In genomic region chr12:86983470-86984193, GRCm38 (mm10) we compare ENCODE assay signal across 9 mouse cellular contexts. TPM values are rescaled to one million over a fixed set of nuclear protein-coding genes. Genes with fewer than 3 reads are reported as not detected.
A peak's percentile ranks its signal among the peaks of the same experiment; 100 is the strongest.
DNase-seq lines count a peak whose midpoint lies in the region; ATAC-seq lines count a peak whose summit lies in the region.
"Had no signal": no experiment of that assay in that cellular context is flagged by ENCODE, and none has a peak within 500 bp of the region (broad histone marks: within the 10 kb centered on the region; RNA-seq: fewer than 3 reads in every experiment).

No protein-coding gene starts in this region.

- no peaks in the 10 kb centered on the region for H3K4me1 ChIP-seq in liver, embryonic 11.5 days (replicated peaks; ENCODE audit: control insufficient read depth, insufficient read depth, low read length)
- peaks cover 4% of the 10 kb centered on the region; the same call in 1 of the 2 replicates for H3K4me1 ChIP-seq in neural tube, embryonic 11.5 days (ENCODE audit: control insufficient read depth, insufficient read depth, low read length)

- intact Hi-C loops in heart, postnatal 25 days (cut with DNase I) = loop anchor here (5.0 kb wide), 1 partner anchor 69 kb away; no protein-coding TSS in a partner anchor

- 4% methylated on average over 28 of the region's 28 CpGs for WGBS in liver, embryonic 11.5 days
- WGBS in neural tube, embryonic 11.5 days = 4% methylated on average over 28 of the region's 28 CpGs

- no peaks in the 10 kb centered on the region for H3K9me3 ChIP-seq in liver, embryonic 11.5 days (ENCODE audit: control insufficient read depth, low read length)
- no peaks in the 10 kb centered on the region for H3K9me3 ChIP-seq in neural tube, embryonic 11.5 days (ENCODE audit: control insufficient read depth, low read length)

- H3K4me3 ChIP-seq in liver, embryonic 11.5 days (ENCODE audit: low read depth, low read length) = no peak overlapping the region
- H3K4me3 ChIP-seq in neural tube, embryonic 11.5 days (ENCODE audit: low read depth, low read length) = peak overlapping the region; percentile 6; the same call in 1 of the 2 replicates

- H3K9ac ChIP-seq in liver, embryonic 11.5 days (ENCODE audit: low read depth, low read length) = no peak overlapping the region
- no peak overlapping the region for H3K9ac ChIP-seq in neural tube, embryonic 11.5 days (ENCODE audit: low read length)

- H3K27me3 ChIP-seq in liver, embryonic 11.5 days (replicated peaks; ENCODE audit: control insufficient read depth, insufficient read depth, low read length) = peaks cover 71% of the 10 kb centered on the region
- H3K27me3 ChIP-seq in neural tube, embryonic 11.5 days (ENCODE audit: control insufficient read depth, insufficient read depth, low read length) = peaks cover 41% of the 10 kb centered on the region

- no peak overlapping the region for H3K4me2 ChIP-seq in liver, embryonic 11.5 days
- H3K4me2 ChIP-seq in neural tube, embryonic 11.5 days (ENCODE audit: low read depth) = peak overlapping the region; percentile 41

- ATAC-seq in liver, embryonic 11.5 days (replicated peaks; ENCODE audit: low FRiP score) = no peak
- peak; percentile 56 for ATAC-seq in neural tube, embryonic 11.5 days (ENCODE audit: insufficient read depth, low FRiP score, low TSS enrichment)

- no peaks in the 10 kb centered on the region for H3K36me3 ChIP-seq in liver, embryonic 11.5 days (ENCODE audit: control insufficient read depth, insufficient read depth, low read length)
- no peaks in the 10 kb centered on the region for H3K36me3 ChIP-seq in neural tube, embryonic 11.5 days (ENCODE audit: control insufficient read depth, insufficient read depth, low read length)

- peak; percentile 91 for DNase-seq in heart, adult 11 months
- no peak for DNase-seq in heart, postnatal 25 days (ENCODE audit: low spot score)
- DNase-seq in embryo, embryonic 11 days = peak; percentile 86
- peak; percentile 47 to 82 for DNase-seq in heart, adult 18-20 months
- DNase-seq in kidney, adult 18-20 months = peak; percentile 58
- DNase-seq in liver, embryonic 11.5 days (ENCODE audit: low spot score) = peak; percentile 78
- peak; percentile 85 for DNase-seq in neural tube, embryonic 11.5 days (ENCODE audit: low spot score)
- DNase-seq in urinary bladder, postnatal 4 days (ENCODE audit: low spot score in 2 of 2) = peak; percentile 39 to 66

- no peak overlapping the region for H3K27ac ChIP-seq in liver, embryonic 11.5 days (ENCODE audit: low read depth, low read length)
- no peak overlapping the region for H3K27ac ChIP-seq in neural tube, embryonic 11.5 days (ENCODE audit: low read depth, low read length)

RNA-seq across cellular contexts. Expression of gene Zdhhc22, which starts 6.6 kb away (rescaled TPM):
- total RNA-seq in heart, postnatal 25 days (2021) = not detected
- not detected for total RNA-seq in heart, adult 18-20 months (2021)
- polyA plus RNA-seq in liver, embryonic 11.5 days (2014; fragmentation: Nextera tagmentation; extraction: Ambion mirVana) = 0.05 and 0.08 TPM in 2 replicates
- polyA plus RNA-seq in neural tube, embryonic 11.5 days (2014; fragmentation: Nextera tagmentation; extraction: Ambion mirVana) = 1.4 and 2.1 TPM in 2 replicates
- polyA plus RNA-seq: gonadal fat pad, adult 2 months had no signal

RNA-seq across cellular contexts. Expression of gene Cipc, which starts 36.8 kb away (rescaled TPM):
- 10 to 100 TPM; 41.1 to 48.6 TPM for total RNA-seq in heart, postnatal 25 days (2021)
- total RNA-seq in heart, adult 18-20 months (2021) = 10 to 100 TPM; 37.1 to 40.8 TPM
- 23.8 and 28.1 TPM in 2 replicates for polyA plus RNA-seq in liver, embryonic 11.5 days (2014; fragmentation: Nextera tagmentation; extraction: Ambion mirVana)
- 40.1 and 42.8 TPM in 2 replicates for polyA plus RNA-seq in neural tube, embryonic 11.5 days (2014; fragmentation: Nextera tagmentation; extraction: Ambion mirVana)

RNA-seq across cellular contexts. Expression of gene Tmem63c, which starts 37.5 kb away (rescaled TPM):
- under 1 TPM; 0.13 to 0.14 TPM for total RNA-seq in heart, postnatal 25 days (2021)
- under 1 TPM; 0.08 to 0.12 TPM for total RNA-seq in heart, adult 18-20 months (2021)
- polyA plus RNA-seq in liver, embryonic 11.5 days (2014; fragmentation: Nextera tagmentation; extraction: Ambion mirVana) = not detected in 2 replicates
- 0.74 and 0.78 TPM in 2 replicates for polyA plus RNA-seq in neural tube, embryonic 11.5 days (2014; fragmentation: Nextera tagmentation; extraction: Ambion mirVana)
